Mouse (Mus musculus): ENCODE data around the gene Phf11a. TPM values are rescaled to one million over a fixed set of nuclear protein-coding genes. Genes with fewer than 3 reads are reported as not detected.
"Not testable (repeated sequence)": the region's sequence is repeated elsewhere in the genome, so short reads cannot be mapped to it uniquely, and the experiment has no call there.

The Phf11a gene
- not detected for total RNA-seq (2021)

GRCm38 (mm10) chr14:59297391-59297790, at the start of gene Phf11a:
Gene Phf11a, minus strand, starts transcription at chr14:59297522.
- DNase-seq (ENCODE audit: extremely low spot score in 1 of 2, low spot score in 2 of 2); intact Hi-C loops (cut with DNase I): not testable (repeated sequence)

GRCm38 (mm10) chr14:59341189-59341588, 43.9 kb upstream of the Phf11a start, which contains the start of gene Phf11b:
Gene Phf11b, minus strand, starts transcription at chr14:59341351.
- DNase-seq (ENCODE audit: extremely low spot score in 1 of 2, low spot score in 2 of 2); intact Hi-C loops (cut with DNase I): not testable (repeated sequence)

GRCm38 (mm10) chr14:59339541-59339940, 42.2 kb upstream of the Phf11a start:
- no peak for DNase-seq (ENCODE audit: extremely low spot score in 1 of 2, low spot score in 2 of 2)
- intact Hi-C loops (cut with DNase I): no loop called here

- DNase-seq (ENCODE audit: extremely low spot score in 1 of 2, low spot score in 2 of 2); intact Hi-C loops (cut with DNase I): not testable (repeated sequence)
These were observed 38.7 kb upstream of the Phf11a start for GRCm38 (mm10) chr14:59336056-59336455.

GRCm38 (mm10) chr14:59330499-59330898, 33.2 kb upstream of the Phf11a start:
- intact Hi-C loops (cut with DNase I): not testable (repeated sequence)
- peak; percentile 4 to 23 for DNase-seq (ENCODE audit: extremely low spot score in 1 of 2, low spot score in 2 of 2)

GRCm38 (mm10) chr14:59319970-59320369, 22.6 kb upstream of the Phf11a start:
- DNase-seq (ENCODE audit: extremely low spot score in 1 of 2, low spot score in 2 of 2): not testable (repeated sequence)
- intact Hi-C loops (cut with DNase I): loop anchor here (10.0 kb wide), 1 partner anchor 235 kb away; no protein-coding TSS in a partner anchor

GRCm38 (mm10) chr14:59319036-59319435, 21.7 kb upstream of the Phf11a start:
- intact Hi-C loops (cut with DNase I); DNase-seq (ENCODE audit: extremely low spot score in 1 of 2, low spot score in 2 of 2): not testable (repeated sequence)

GRCm38 (mm10) chr14:59291769-59292168, 5.6 kb downstream of the Phf11a start:
- DNase-seq (ENCODE audit: extremely low spot score in 1 of 2, low spot score in 2 of 2); intact Hi-C loops (cut with DNase I): not testable (repeated sequence)

GRCm38 (mm10) chr14:59274961-59275360, 22.4 kb downstream of the Phf11a start:
- DNase-seq (ENCODE audit: extremely low spot score in 1 of 2, low spot score in 2 of 2); intact Hi-C loops (cut with DNase I): not testable (repeated sequence)

GRCm38 (mm10) chr14:59260056-59260455, 37.3 kb downstream of the Phf11a start, which contains the start of gene Gm6904:
Gene Gm6904, minus strand, starts transcription at chr14:59260216.
- intact Hi-C loops (cut with DNase I): no loop called here
- no peak for DNase-seq (ENCODE audit: extremely low spot score in 1 of 2, low spot score in 2 of 2)

GRCm38 (mm10) chr14:59255861-59256260, 41.5 kb downstream of the Phf11a start:
- intact Hi-C loops (cut with DNase I); DNase-seq (ENCODE audit: extremely low spot score in 1 of 2, low spot score in 2 of 2): not testable (repeated sequence)

GRCm38 (mm10) chr14:59250350-59250749, 47.0 kb downstream of the Phf11a start:
- intact Hi-C loops (cut with DNase I): not testable (repeated sequence)
- peak in 1 of 2 experiments; percentile 24 for DNase-seq (ENCODE audit: extremely low spot score in 1 of 2, low spot score in 2 of 2)

GRCm38 (mm10) chr14:59233635-59234034, 63.7 kb downstream of the Phf11a start:
- no peak for DNase-seq (ENCODE audit: extremely low spot score in 1 of 2, low spot score in 2 of 2)
- intact Hi-C loops (cut with DNase I): loop anchor here (10.0 kb wide), 1 partner anchor 321 kb away; no protein-coding TSS in a partner anchor

GRCm38 (mm10) chr14:59232003-59232402, 65.3 kb downstream of the Phf11a start:
- intact Hi-C loops (cut with DNase I): loop anchor here (10.0 kb wide), 1 partner anchor 323 kb away; no protein-coding TSS in a partner anchor
- peak in 1 of 2 experiments; percentile 33 for DNase-seq (ENCODE audit: extremely low spot score in 1 of 2, low spot score in 2 of 2)

- intact Hi-C loops (cut with DNase I): loop anchor here (10.0 kb wide), 1 partner anchor 324 kb away; no protein-coding TSS in a partner anchor
- no peak for DNase-seq (ENCODE audit: extremely low spot score in 1 of 2, low spot score in 2 of 2)
These were observed 66.9 kb downstream of the Phf11a start for GRCm38 (mm10) chr14:59230331-59230966.

GRCm38 (mm10) chr14:59229822-59230221, 67.5 kb downstream of the Phf11a start:
- intact Hi-C loops (cut with DNase I): loop anchor here (10.0 kb wide), 1 partner anchor 325 kb away; no protein-coding TSS in a partner anchor
- DNase-seq (ENCODE audit: extremely low spot score in 1 of 2, low spot score in 2 of 2): no peak

Data from left cerebral cortex, postnatal 10 days (tissue).